Mouse (Mus musculus) large intestine, adult 2 months (tissue): ENCODE measurements around the gene Grsf1. TPM values are rescaled to one million over a fixed set of nuclear protein-coding genes. Genes with fewer than 3 reads are reported as not detected.

Experiments
- DNase-seq: peaks from one replicate; pipeline ENCODE4 v3.0.0-alpha.2; 2012; ENCODE audit warnings: low read depth, low spot score
- WGBS: fragments of 180-500 bp; shearing (Covaris S2); methylation state at CpG from one replicate; pipeline ENCODE4 v1.1.7; 2018; 5-methylcytosine and 5-hydroxymethylcytosine counted together
- polyA plus RNA-seq: library from polyadenylated mRNA; depleted of rRNA; stranded (reverse); fragments of >200 nt; gene quantifications from 2 replicates; pipeline ENCODE4 v1.2.3, GENCODE M21; 2012; rRNA removed

Grsf1 gene
- 11.4 and 15.7 TPM in 2 replicates for polyA plus RNA-seq

- WGBS = under 1% methylated on average over 123 of the region's 127 CpGs
- DNase-seq = peak; percentile 63
Measured at GRCm38 (mm10) chr5:88675443-88676387, at the start of gene Grsf1. TSS of gene Grsf1 (minus strand) at chr5:88676171.

GRCm38 (mm10) chr5:88724030-88724429 is 48.1 kb upstream of the Grsf1 start:
- 32% methylated on average over 3 of the region's 3 CpGs for WGBS
- DNase-seq = no peak

GRCm38 (mm10) chr5:88722213-88722600 is 46.2 kb upstream of the Grsf1 start:
- no peak for DNase-seq

GRCm38 (mm10) chr5:88721565-88722212 is 45.7 kb upstream of the Grsf1 start:
- no peak for DNase-seq
- under 1% methylated on average over 31 of the region's 31 CpGs for WGBS

More at GRCm38 (mm10) chr5:88722213-88722600, 46.2 kb upstream of the Grsf1 start:
- 11% methylated on average over 4 of the region's 4 CpGs for WGBS

GRCm38 (mm10) chr5:88721003-88721475 is 45.1 kb upstream of the Grsf1 start:
- WGBS = 1% methylated on average over 34 of the region's 38 CpGs
- DNase-seq = no peak

GRCm38 (mm10) chr5:88720116-88721002 is 44.4 kb upstream of the Grsf1 start, which contains the start of gene Mob1b:
TSS of gene Mob1b (plus strand) at chr5:88720855.
- peak; percentile 83 for DNase-seq
- under 1% methylated on average over 53 of the region's 54 CpGs for WGBS

GRCm38 (mm10) chr5:88716983-88717382 is 41.0 kb upstream of the Grsf1 start:
- DNase-seq = no peak
- 88% methylated on average over 2 of the region's 2 CpGs for WGBS

- WGBS = 72% methylated on average over 6 of the region's 6 CpGs
- no peak for DNase-seq
Measured at GRCm38 (mm10) chr5:88712328-88712727, 36.4 kb upstream of the Grsf1 start.

GRCm38 (mm10) chr5:88711618-88712224 is 35.8 kb upstream of the Grsf1 start:
- DNase-seq = no peak
- 56% methylated on average over 10 of the region's 10 CpGs for WGBS

GRCm38 (mm10) chr5:88711128-88711527 is 35.2 kb upstream of the Grsf1 start:
- DNase-seq = no peak

GRCm38 (mm10) chr5:88703551-88703950 is 27.6 kb upstream of the Grsf1 start:
- WGBS = 82% methylated on average over 4 of the region's 4 CpGs
- no peak for DNase-seq

- no peak for DNase-seq
Measured at GRCm38 (mm10) chr5:88702041-88702440, 26.1 kb upstream of the Grsf1 start.

GRCm38 (mm10) chr5:88699251-88699913 is 23.4 kb upstream of the Grsf1 start:
- DNase-seq = no peak
- WGBS = 37% methylated on average over 4 of the region's 4 CpGs

More at GRCm38 (mm10) chr5:88702041-88702440, 26.1 kb upstream of the Grsf1 start:
- 41% methylated on average over 4 of the region's 4 CpGs for WGBS

GRCm38 (mm10) chr5:88697291-88697690 is 21.3 kb upstream of the Grsf1 start:
- WGBS = 82% methylated on average over 5 of the region's 5 CpGs
- no peak for DNase-seq

GRCm38 (mm10) chr5:88693057-88693456 is 17.1 kb upstream of the Grsf1 start:
- DNase-seq = no peak

- 88% methylated on average over 4 of the region's 4 CpGs for WGBS
- no peak for DNase-seq
Measured at GRCm38 (mm10) chr5:88692586-88692985, 16.6 kb upstream of the Grsf1 start.

GRCm38 (mm10) chr5:88691506-88692095 is 15.6 kb upstream of the Grsf1 start:
- WGBS = 35% methylated on average over 6 of the region's 6 CpGs
- no peak for DNase-seq
